Mouse (Mus musculus) cortical plate, adult 2 months (tissue): ENCODE measurements around the gene Plxdc2.

Source experiments
- CTCF ChIP-seq: fragments of 200-500 bp; IDR thresholded peaks from 2 replicates; pipeline ENCODE4 v1.5.1; 2011; ENCODE audit warnings: mild to moderate bottlenecking, control low read depth, low read length; ENCODE audit not compliant: insufficient read depth; ENCODE audit errors: extremely low read depth
- POLR2A ChIP-seq: fragments of 200-500 bp; IDR thresholded peaks from 2 replicates; pipeline ENCODE4 v1.6.1; 2011; ENCODE audit warnings: mild to moderate bottlenecking, low read length, control low read depth; ENCODE audit not compliant: insufficient read depth; ENCODE audit errors: extremely low read depth

DNA sequence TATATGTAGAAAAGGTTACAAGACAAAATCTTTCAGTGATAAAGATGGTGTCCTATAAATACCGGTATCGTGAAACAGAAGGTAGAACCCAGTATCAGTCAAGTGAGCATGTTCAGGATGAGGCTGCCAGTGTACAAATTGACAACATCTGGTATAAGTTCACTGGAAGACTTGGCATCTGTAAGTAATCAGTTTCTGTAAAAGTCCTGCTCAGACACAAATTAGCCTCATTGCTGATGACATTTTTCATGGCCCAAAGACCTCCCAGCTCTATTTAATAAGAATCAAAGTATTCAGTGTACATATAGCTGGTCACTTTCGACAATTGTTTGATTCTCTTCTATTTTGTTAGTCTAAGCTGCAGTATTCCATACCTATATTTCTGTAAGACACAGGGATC lies 129.9 kb downstream of the Plxdc2 start:
- TF ChIP-seq CTCF (no peak), POLR2A (no peak)
